Mouse (Mus musculus) cerebellum, adult 9-10 months (tissue): ENCODE results near the gene Zdhhc9.
"Not testable (repeated sequence)": the region's sequence is repeated elsewhere in the genome, so short reads cannot be mapped to it uniquely, and the experiment has no call there.

Experiments used
- DNase-seq: peaks from one replicate; pipeline ENCODE4 v3.0.0; 2022

The Zdhhc9 gene

GRCm38 (mm10) chrX:48208519-48209185 is at the start of gene Zdhhc9:
TSS of gene Zdhhc9 (minus strand) at chrX:48208878.
- DNase-seq: peak; percentile 85

DNA sequence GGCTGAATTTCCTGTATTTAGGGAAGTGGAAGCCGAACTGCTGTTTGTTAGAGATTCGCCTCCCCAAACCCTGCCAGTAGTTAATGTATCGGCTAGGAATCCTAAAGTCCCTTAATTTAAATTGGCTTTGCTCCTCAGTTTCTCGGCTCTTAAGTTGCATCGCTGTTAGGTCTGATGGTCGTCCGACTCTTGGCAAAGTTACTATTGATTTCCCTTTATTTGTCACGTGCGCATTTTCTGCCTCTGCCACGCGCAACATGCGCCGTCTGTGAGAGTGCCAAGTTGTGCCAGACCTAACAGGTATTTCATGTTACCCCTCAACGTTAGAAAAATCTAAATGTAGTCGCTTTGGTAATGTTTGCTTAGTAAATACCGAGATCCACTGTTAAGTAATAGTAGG is 48.3 kb upstream of the Zdhhc9 start:
- no peak for DNase-seq

GRCm38 (mm10) chrX:48256468-48257007 is 47.9 kb upstream of the Zdhhc9 start, which contains the start of gene Utp14a:
TSS of gene Utp14a (plus strand) at chrX:48256862.
- DNase-seq: peak; percentile 96

- peak; percentile 45 for DNase-seq
These were observed 47.3 kb upstream of the Zdhhc9 start for GRCm38 (mm10) chrX:48255830-48256428.

DNA sequence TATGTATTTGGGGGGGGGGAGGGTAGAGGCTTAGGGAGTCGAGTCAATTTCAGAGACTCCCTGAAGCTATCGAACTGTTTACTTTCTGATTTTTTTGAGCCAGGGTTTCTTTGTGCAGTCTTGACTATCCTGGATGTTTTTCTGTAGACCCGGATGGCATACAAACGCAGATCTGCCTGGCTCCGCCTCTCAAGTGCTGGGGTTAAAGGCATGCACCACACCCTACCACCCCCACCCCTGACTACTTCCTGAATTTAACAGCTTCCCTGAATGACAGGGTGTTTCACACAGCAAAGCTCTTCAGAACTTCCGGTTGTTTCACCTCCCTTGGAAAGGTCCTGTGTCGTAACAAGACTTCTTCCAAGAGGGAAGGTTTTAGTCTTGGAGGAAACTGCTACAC is 25.7 kb upstream of the Zdhhc9 start:
- DNase-seq: no peak

DNA sequence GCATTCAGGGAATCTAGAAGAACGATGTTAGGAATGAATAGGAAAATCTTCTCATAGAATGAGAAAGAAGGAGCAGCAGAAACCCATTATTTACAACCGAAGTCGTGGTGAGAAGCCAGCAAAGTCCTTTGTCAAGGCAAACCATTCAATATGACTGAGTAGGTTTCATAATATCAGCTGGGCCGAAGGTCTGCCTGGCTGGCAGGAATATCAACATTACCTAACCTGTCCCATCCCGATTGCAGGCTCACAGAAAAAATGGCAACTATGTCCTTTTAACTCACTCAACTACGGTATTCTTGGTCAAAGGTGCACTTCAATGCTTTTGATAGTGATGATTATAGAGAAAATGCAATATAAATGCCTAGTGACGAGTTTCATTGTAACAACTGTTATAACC is 17.5 kb upstream of the Zdhhc9 start:
- DNase-seq: no peak

GRCm38 (mm10) chrX:48222706-48223105 is 14.0 kb upstream of the Zdhhc9 start:
- no peak for DNase-seq

DNA sequence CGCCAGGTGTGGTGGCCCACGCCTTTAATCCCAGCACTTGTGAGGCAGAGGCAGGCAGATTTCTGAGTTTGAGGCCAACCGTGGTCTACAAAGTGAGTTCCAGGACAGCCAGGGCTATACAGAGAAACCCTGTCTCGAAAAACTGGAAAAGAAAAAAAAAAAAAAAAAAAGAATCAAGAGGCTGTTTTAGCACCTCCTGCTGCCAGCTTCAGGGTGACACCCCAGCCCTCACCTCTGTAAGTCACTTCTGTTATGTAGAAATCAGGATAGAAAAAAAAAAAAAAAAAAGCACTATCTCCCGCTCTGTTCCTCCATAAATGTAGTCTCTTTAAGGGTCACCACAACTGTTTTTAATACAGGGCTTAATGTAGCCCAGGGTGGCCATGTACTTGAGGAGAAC is 10.8 kb upstream of the Zdhhc9 start:
- DNase-seq: no peak

GRCm38 (mm10) chrX:48209746-48210145 is 1.1 kb upstream of the Zdhhc9 start:
- DNase-seq: not testable (repeated sequence)

DNA sequence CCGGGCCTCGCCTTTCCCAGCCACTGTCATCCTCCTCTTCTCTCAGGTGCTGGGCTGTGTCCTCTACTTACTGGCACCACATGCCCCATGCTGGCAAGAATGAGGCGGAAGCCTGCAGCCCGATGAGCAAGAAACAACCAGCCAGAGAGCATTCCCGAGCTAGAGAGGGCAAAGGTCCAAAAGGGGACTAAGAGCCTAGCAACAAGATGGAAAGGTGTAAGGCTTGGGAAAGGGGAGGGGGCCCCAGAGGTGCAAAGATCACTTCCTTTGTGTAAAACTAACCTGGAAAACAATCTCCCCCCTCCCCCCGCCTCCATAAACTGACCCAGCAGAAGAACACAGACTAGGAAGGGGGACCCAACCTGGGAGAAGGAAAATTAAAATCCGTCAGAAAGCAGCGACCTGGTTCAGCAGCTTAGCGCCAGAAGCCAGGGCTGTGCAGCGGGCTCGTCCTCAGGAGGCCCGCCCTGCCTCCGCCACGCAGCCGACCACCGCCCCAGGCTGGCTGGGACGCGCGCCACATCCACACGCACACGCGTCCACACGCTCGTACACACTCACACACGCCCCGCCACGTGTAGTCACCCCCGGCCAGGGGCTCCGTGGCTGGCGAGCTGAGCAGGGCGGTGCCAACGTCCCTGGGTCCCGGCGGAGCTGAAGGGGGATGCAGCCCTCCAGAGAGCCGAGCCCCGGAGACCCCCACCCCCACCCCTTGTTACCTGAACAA is 754 bp downstream of the Zdhhc9 start:
- peak; percentile 54 for DNase-seq

DNA sequence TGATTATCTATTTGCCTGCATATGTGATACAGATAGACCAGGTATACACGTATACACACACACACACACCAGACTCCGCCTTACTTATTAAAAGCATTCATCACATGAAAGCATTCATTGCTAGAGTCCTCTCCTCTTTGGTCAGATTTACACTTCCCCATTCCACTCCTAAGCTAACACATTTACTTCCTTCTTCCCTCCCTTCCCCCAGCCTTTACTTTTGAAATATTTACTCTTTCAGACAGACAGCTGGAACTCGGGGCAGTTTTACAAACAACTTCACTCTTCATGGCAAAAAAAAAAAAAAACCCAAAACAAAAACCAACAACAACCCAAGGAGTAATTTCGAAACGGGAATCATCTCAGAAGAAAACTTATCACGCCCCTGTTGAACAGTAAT is 4.2 kb downstream of the Zdhhc9 start:
- no peak for DNase-seq

DNA sequence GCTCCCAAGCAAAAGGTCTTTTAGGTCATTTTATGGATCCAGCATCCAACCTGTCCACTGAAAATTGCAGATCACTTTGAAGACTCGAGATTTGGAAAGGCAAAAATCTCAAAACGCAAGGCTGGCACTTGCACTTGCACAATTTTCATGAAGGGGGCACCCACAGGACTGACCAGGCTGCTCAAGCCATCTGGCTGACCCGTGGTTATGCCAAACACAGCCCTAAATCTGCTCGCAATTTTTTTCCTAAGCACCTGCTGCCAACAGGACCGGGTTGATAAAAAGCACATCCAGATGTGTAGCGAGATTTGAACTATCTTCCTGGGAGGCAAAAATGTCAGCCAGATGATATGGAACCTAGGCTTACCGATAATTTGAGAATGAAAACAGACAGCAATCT is 4.9 kb downstream of the Zdhhc9 start:
- DNase-seq: peak; percentile 64

GRCm38 (mm10) chrX:48202995-48203394 is 5.7 kb downstream of the Zdhhc9 start:
- DNase-seq: no peak

GRCm38 (mm10) chrX:48202436-48202835 is 6.2 kb downstream of the Zdhhc9 start:
- DNase-seq: no peak

- DNase-seq: no peak
These were observed 6.7 kb downstream of the Zdhhc9 start for GRCm38 (mm10) chrX:48201973-48202372.

DNA sequence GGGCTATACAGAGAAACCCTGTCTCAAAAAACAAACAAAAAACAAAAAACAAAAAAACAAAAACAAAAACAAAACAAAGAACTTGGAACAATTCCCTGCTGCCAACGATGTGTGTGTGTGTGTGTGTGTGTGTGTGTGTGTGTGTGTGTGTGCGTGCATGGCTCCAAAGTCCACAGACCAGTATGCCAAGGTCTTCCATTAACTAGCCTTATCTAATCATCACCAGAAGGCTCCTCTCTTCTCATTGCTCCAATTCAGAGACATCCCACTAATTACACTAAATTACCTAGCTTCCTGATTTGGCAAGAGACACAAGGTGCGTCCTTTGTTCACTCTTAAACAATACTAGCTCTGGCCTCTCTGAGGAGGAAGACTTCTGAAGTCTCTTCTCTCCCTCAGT is 8.0 kb downstream of the Zdhhc9 start:
- no peak for DNase-seq

DNA sequence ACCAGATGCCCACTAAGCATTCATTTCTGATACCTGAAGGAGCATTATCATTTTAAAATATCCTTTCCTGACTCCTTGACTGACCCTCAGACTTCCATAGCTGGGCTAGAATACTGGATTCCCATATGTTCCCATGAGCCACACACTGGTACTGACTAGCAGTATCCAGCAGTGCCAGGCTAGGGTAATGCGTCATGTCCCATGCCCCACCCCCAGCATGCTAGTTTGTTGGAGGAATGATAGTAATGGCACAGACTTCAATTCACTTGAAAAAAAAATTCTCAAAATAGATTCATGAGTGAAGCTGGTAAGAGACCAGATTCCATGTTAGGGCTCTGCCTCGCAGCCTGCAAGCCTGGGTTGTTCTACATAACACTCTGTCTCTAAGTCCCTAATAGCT is 9.7 kb downstream of the Zdhhc9 start:
- DNase-seq: no peak

- DNase-seq: no peak
These were observed 10.8 kb downstream of the Zdhhc9 start for GRCm38 (mm10) chrX:48197856-48198255.

DNA sequence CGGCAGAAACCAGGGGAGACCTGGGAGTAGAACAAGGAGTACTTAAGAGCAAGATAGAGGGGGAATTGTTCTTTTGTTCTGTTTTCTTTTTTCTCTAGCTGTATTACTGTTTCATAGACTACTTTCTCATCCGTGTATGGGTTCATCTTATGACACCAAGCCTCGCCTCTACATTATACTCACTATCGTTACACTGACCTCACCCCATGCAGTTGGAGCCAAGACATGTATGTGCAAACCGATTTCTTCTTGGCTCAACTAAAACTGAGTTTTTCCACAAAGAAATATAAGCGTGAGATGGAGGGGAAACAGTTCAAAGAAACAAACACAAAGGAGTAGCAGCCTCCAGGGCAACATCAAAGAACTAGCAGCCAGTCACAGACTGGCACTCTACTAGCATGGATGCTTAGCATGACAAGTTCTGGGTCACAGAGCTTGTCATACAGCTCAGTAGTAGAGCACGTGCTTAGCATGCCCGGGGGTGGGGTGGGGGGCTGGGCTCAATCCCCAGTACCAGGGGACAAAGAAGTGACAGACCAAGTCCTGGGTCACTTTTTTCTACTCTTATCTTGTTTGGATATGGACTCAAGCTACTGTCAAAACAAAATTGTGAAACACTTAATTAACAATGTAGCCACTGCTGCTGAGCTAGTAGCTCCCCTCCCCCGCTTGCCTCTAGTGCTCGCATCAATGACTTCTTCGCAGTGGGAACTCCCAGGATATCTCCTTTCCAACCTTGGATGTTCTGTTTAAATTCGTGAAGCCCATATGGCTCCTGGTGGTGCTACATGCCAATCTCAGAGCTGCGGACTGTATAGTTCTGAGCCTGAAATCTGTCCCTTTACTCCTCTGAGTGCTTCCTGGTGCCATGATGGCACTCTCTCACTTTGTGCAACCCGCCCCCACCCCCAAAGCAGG is 15.2 kb downstream of the Zdhhc9 start:
- DNase-seq: no peak

- DNase-seq: no peak
These were observed 17.4 kb downstream of the Zdhhc9 start for GRCm38 (mm10) chrX:48191261-48191660.

GRCm38 (mm10) chrX:48184703-48185102 is 24.0 kb downstream of the Zdhhc9 start:
- no peak for DNase-seq

DNA sequence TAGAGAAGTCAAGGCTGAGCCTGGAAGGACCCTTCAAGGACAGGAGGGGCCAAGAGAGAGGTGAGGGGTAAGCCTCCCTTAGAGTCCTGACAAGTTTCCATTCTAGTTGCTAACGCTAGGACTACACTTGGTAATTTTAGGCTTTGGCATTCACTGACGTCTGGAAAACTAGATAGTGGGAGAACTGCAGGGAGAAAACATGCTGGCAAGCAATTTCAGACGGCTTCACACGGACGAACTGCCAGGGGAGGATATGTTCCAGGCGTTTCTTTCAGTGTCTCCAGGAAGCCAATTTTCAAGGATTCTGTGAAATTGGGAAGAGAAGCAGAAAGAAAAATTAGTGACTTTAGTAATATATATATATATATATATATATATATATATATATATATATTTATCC is 26.8 kb downstream of the Zdhhc9 start:
- DNase-seq: no peak

- no peak for DNase-seq
These were observed 38.3 kb downstream of the Zdhhc9 start for GRCm38 (mm10) chrX:48170368-48170767.
